Mouse (Mus musculus) embryonic facial prominence, embryonic 12.5 days (tissue): ENCODE measurements around the gene Tfe3. TPM values are rescaled to one million over a fixed set of nuclear protein-coding genes. Genes with fewer than 3 reads are reported as not detected.
A peak's percentile ranks its signal among the peaks of the same experiment; 100 is the strongest.
"Not testable (repeated sequence)": the region's sequence is repeated elsewhere in the genome, so short reads cannot be mapped to it uniquely, and the experiment has no call there.

Source experiments
- ATAC-seq: fragments of 200-750 bp; cut with Nextera tagmentation; 2 replicates; pipeline ENCODE4 v1.8.0; 2017; ENCODE audit not compliant: insufficient number of reproducible peaks, insufficient read depth, low FRiP score, low TSS enrichment
- H3K27ac ChIP-seq: fragments of 300-500 bp; sonication (generic); 2 replicates; pipeline ENCODE4 v1.5.1; 2016; ENCODE audit warnings: mild to moderate bottlenecking
- H3K27me3 ChIP-seq: fragments of 300-500 bp; sonication (generic); 2 replicates; pipeline ENCODE4 v1.6.1; 2016; ENCODE audit warnings: mild to moderate bottlenecking, moderate library complexity
- H3K36me3 ChIP-seq: fragments of 300-500 bp; sonication (generic); 2 replicates; pipeline ENCODE4 v1.6.1; 2016; ENCODE audit warnings: mild to moderate bottlenecking
- H3K4me1 ChIP-seq: fragments of 300-500 bp; sonication (generic); 2 replicates; pipeline ENCODE4 v1.6.1; 2016
- H3K4me2 ChIP-seq: fragments of 300-500 bp; sonication (generic); replicated peaks from 2 replicates; pipeline ENCODE4 v1.6.1; 2016; ENCODE audit warnings: mild to moderate bottlenecking, moderate library complexity
- H3K4me3 ChIP-seq: fragments of 300-500 bp; sonication (generic); 2 replicates; pipeline ENCODE4 v1.5.1; 2016; ENCODE audit warnings: mild to moderate bottlenecking
- H3K9ac ChIP-seq: fragments of 300-500 bp; sonication (generic); 2 replicates; pipeline ENCODE4 v1.6.1; 2016; ENCODE audit warnings: mild to moderate bottlenecking, moderate library complexity
- H3K9me3 ChIP-seq: fragments of 300-500 bp; sonication (generic); 2 replicates; pipeline ENCODE4 v1.6.1; 2016; ENCODE audit warnings: mild to moderate bottlenecking, moderate library complexity
- WGBS: fragments of 180-500 bp; shearing (Covaris S2); methylation state at CpG from one replicate; pipeline ENCODE4 v1.1.7; 2016; 5-methylcytosine and 5-hydroxymethylcytosine counted together
- polyA plus RNA-seq: library from polyadenylated mRNA; unstranded; fragments of >200 nt; fragmentation: Nextera tagmentation; extraction: Ambion mirVana; gene quantifications from 2 replicates; pipeline ENCODE4 v1.2.1, GENCODE M21; 2016

Tfe3 gene
- polyA plus RNA-seq, 1 experiment from 2014 or later = 31.8 TPM

DNA sequence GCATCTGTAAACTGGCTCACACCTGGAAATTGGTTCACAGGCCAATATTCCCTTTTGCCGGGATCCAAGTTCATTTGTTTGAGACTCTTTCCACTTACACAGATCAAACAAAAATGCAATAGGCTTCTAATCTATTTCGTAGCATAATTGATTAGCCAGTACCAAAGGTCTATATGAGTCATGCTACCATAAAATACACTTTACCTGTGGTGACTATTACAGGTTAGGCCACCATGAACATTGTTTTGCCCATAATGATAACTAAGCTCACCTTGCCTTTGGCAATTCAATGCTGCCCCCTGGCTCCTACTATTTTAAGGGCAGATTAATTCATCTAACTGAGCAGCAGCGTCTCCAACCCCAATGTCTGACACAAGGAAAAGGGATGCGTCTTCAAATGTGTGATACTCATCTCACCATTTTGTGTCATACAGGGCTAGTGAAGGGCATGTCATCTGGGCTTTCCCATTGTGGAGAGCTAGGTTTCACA, 20.3 kb downstream of the Tfe3 start:
- ATAC-seq = no peak
- Histone ChIP-seq H3K9me3 (no peaks in the 10 kb centered on the region), H3K27ac (no peak overlapping the region), H3K4me2 (no peak overlapping the region), H3K4me3 (no peak overlapping the region), H3K9ac (no peak overlapping the region), H3K27me3 (no peaks in the 10 kb centered on the region), H3K36me3 (no peaks in the 10 kb centered on the region), H3K4me1 (no peaks in the 10 kb centered on the region)
- WGBS = 79% methylated on average over 4 of the region's 4 CpGs

DNA sequence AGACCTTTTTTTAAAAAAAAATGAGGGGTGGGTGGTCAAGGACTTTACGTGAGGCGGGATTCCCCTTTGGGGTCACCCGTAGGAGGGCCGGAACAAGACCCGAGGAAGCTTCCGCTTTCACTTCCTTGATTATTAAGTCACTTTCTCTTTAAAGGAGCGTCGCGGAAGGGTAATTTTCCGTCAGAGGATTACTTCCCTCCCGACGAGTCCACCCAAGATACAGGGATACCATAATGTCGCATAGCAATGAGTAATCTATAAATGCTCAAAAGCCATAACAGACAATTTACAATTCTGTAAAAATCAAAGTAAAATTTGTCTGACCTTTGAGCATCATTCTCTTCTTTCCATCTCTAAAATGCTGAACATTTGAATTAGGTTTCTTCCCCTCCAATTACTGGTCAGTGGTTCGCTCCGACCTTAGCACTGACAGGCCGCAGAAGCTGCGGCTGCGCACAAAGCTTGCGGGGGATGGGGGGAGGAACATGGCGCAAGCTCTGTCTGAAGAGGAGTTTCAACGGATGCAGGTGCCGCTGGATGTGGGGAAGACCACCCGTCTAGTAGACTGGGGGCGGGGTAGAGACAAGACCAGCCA, 27.3 kb downstream of the Tfe3 start, which contains the start of gene Gripap1:
Gripap1 (plus strand) TSS at position 224 of the 595 bp plus-strand sequence.
- Histone ChIP-seq H3K4me1 (no peaks in the 10 kb centered on the region), H3K27ac (no peak within 1 kb of the TSS), H3K4me3 (peak within 1 kb of the TSS; percentile 48), H3K36me3 (no peaks in the 10 kb centered on the region), H3K27me3 (no peaks in the 10 kb centered on the region), H3K9ac (peak within 1 kb of the TSS; percentile 45), H3K4me2 (peak within 1 kb of the TSS; percentile 55), H3K9me3 (no peaks in the 10 kb centered on the region)
- WGBS = 16% methylated on average over 24 of the region's 24 CpGs
- peak; percentile 75; the same call in 1 of the 2 replicates for ATAC-seq

DNA sequence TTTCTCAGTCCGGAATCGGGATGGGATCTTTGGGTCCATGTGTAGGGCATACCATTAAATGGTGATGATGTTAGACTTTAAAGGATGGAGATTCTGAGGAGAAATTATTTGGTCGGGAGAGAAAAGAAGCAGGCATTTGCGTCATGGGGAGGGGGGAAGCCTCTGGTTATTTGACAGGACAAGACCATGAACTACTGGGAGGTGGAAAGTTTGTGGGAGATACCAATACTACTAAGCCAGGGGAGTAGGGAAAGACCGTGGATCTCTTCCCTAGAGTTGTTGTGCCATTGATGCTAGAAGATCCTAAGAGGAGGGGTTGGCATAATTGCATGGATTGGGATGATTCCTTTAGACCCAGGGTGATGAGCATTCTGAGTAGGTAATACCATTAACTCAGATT, 27.9 kb downstream of the Tfe3 start:
- Histone ChIP-seq H3K4me1 (no peaks in the 10 kb centered on the region), H3K27me3 (no peaks in the 10 kb centered on the region), H3K9ac (peak overlapping the region; percentile 45), H3K36me3 (no peaks in the 10 kb centered on the region), H3K9me3 (no peaks in the 10 kb centered on the region), H3K4me3 (peak overlapping the region; percentile 48), H3K27ac (no peak overlapping the region), H3K4me2 (peak overlapping the region; percentile 55)
- no peak for ATAC-seq
- WGBS = 31% methylated on average over 5 of the region's 5 CpGs

DNA sequence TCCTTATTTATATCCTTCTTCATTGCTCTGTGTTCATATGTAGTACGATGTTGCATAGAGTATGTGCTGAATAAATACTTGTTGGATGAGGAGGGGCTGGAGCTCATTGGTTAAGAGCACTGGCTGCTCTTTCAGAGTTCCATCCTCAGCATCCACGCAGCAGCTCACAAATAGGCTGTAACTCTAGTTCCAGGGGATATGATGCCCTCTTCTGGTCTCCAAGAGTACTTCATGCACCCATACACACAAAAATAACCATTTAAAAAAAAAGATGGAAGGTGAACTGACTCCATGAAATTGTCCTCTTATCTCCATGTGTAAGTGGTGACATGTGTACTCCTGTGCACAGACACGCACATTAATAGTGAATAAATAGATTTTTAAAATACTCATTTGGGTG, 31.0 kb downstream of the Tfe3 start:
- Histone ChIP-seq H3K4me2 (no peak overlapping the region), H3K27me3 (no peaks in the 10 kb centered on the region), H3K27ac (no peak overlapping the region), H3K4me1 (no peaks in the 10 kb centered on the region), H3K9ac (no peak overlapping the region), H3K36me3 (no peaks in the 10 kb centered on the region), H3K4me3 (no peak overlapping the region), H3K9me3 (no peaks in the 10 kb centered on the region)
- WGBS = 48% methylated on average over 3 of the region's 3 CpGs
- ATAC-seq = no peak

DNA sequence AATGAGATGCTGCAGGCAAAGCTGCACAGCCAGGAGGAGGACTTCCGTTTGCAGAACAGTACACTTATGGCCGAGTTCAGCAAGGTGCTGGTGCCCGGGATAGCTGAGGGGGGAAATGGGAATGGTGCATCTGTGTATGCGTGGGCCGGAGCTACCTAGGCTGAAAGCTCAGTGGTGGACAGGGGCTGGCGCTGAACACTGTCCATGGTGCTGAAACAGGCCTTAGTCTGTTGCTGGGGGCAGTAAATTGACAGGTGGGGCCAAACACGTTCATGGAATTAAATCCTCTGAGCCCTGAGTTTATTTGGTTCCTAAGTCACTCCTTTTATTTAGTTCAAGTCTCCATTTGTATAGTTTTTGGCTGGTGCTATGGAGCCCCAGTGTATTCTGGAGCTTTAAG, 32.7 kb downstream of the Tfe3 start:
- 23% methylated on average over 7 of the region's 7 CpGs for WGBS

DNA sequence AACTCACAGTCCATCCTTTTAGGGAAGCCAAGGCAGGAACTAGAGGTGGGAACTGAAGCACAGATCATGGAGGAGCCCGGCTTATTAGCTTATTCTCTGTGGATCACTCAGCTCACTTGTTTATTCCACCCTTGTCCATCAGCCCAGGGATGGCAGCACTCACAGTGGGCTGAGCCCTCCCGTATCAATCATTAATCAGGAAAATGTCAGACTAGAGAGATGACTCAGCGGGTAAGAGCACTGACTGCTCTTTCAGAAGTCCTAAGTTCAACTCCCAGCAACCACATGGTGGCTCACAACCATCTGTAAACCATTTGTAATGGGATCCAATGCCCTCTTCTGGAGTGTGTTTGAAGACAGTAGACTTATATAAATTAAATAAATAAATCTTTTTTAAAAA, 35.0 kb downstream of the Tfe3 start:
- 82% methylated on average over 3 of the region's 3 CpGs for WGBS
- no peaks in the 10 kb centered on the region for H3K9me3 ChIP-seq
- ATAC-seq = no peak
- no peaks in the 10 kb centered on the region for H3K4me1 ChIP-seq
- no peaks in the 10 kb centered on the region for H3K27me3 ChIP-seq
- no peak overlapping the region for H3K27ac ChIP-seq
- no peak overlapping the region for H3K9ac ChIP-seq
- peaks cover 12% of the 10 kb centered on the region; the same call in 1 of the 2 replicates for H3K36me3 ChIP-seq
- H3K4me2 ChIP-seq = no peak overlapping the region
- no peak overlapping the region for H3K4me3 ChIP-seq

More for the DNA sequence above, 32.7 kb downstream of the Tfe3 start:
- no peak overlapping the region for H3K4me3 ChIP-seq
- H3K4me2 ChIP-seq = no peak overlapping the region
- no peak overlapping the region for H3K27ac ChIP-seq
- H3K9ac ChIP-seq = no peak overlapping the region
- H3K36me3 ChIP-seq = peaks cover under 1% of the 10 kb centered on the region; the same call in 1 of the 2 replicates
- no peaks in the 10 kb centered on the region for H3K4me1 ChIP-seq
- ATAC-seq = no peak
- H3K27me3 ChIP-seq = no peaks in the 10 kb centered on the region
- no peaks in the 10 kb centered on the region for H3K9me3 ChIP-seq

DNA sequence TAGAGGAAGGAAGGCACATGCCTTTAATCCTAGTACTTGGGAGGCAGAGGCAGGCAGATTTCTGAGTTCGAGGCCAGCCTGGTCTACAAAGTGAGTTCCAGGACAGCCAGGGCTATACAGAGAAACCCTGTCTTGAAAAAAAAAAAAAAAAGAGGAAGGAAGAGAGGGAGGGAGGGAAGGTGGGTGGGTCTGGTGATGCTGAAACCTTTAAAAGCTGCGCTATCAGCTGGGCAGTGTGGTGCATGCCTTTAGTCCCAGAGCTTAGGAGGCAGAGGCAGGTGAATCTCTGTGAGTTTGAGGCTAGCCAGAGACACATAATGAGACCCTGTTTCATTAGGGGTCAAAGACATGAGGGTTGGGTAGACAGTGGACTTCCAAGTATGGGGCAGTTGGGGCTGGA, 39.8 kb downstream of the Tfe3 start:
- H3K27me3 ChIP-seq, H3K9ac ChIP-seq, H3K4me3 ChIP-seq, H3K4me2 ChIP-seq, H3K27ac ChIP-seq, ATAC-seq, H3K4me1 ChIP-seq, H3K9me3 ChIP-seq: not testable (repeated sequence)
- peaks cover 18% of the 10 kb centered on the region; the same call in 1 of the 2 replicates for H3K36me3 ChIP-seq
- WGBS = 85% methylated on average over 2 of the region's 2 CpGs

DNA sequence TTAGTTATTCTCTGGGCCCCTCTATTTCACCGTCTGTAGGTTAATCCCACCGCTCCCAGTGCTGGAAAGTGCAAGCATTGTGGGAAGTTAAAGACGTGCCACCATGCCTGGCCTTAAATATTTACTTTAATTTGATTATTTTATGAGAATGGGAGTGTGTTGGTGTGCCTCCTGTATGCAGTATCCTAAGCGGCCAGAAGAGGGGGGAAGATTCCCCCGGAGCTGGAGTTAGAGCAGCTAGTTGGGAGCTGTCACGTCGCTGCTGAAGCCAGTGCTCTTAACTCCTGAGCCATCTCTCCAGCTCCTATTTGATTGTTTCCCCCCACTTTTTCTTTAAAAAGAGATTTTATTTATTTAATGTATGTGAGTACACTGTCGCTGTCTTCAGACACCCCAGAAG, 52.7 kb downstream of the Tfe3 start:
- H3K36me3 ChIP-seq = peaks cover 20% of the 10 kb centered on the region
- H3K27me3 ChIP-seq, H3K4me2 ChIP-seq, ATAC-seq, H3K9me3 ChIP-seq, H3K4me3 ChIP-seq, H3K27ac ChIP-seq, H3K4me1 ChIP-seq, H3K9ac ChIP-seq: not testable (repeated sequence)
- WGBS = 53% methylated on average over 8 of the region's 8 CpGs

DNA sequence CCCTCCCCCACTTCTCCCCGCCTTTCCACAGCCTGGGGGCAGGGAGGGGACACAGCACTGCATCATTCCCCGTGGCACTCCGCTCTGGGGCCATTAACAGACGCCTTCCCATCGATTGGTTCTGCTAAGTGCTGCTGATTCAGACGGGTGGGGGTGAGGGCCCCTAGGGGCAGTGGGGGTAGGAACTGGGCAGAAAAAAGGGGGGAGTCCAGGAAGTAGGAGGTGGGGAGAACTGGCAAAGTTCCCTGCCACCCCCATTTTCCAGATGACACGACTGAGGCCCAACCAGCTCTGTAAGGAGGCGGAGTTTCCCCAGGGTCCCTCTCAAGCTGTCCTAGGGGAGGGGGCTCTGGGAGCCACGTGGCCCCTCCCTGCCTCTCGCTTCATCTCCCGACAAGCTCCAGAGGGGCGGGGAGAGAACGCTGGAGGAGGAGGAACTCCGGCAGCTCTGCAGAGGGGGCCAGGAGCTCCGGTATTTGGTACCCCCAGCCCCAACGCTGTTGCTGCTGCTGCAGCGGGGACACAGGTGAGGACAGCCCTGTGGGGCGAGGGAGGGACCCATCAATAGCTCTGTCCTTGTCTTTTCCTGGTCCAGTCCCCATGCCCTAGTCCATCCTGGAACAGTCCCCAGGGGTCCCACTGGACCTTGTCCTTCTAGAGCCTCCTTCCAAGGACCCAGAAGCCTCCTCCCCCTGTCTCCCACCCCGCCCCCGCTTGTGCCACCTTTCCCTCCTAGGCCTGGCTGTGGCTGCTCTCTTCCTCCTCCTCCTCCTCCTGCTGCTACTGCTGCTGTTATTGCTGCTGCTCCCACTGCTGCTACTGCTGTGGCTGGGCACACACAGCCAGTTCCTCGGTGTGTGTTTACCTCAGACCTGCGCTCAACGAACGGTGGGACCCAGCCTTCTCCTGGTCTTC, 59.8 kb downstream of the Tfe3 start, which contains the start of gene Kcnd1:
Kcnd1 (plus strand) TSS at position 425 of the 915 bp plus-strand sequence.
- Histone ChIP-seq H3K9ac (peak within 1 kb of the TSS; percentile 19), H3K4me1 (no peaks in the 10 kb centered on the region), H3K4me2 (peak within 1 kb of the TSS; percentile 56), H3K27me3 (no peaks in the 10 kb centered on the region), H3K4me3 (peak within 1 kb of the TSS; percentile 40), H3K36me3 (0 out of 2 replicates have a peak, but pooled peaks cover 4% of the 10 kb centered on the region), H3K9me3 (0 out of 2 replicates have a peak, but pooled peaks cover 2% of the 10 kb centered on the region), H3K27ac (no peak within 1 kb of the TSS)
- 22% methylated on average over 20 of the region's 24 CpGs for WGBS
- peak; percentile 47; the same call in 1 of the 2 replicates for ATAC-seq
